Mouse (Mus musculus) forebrain, embryonic 11.5 days (tissue): ENCODE measurements around the gene Gpr183. TPM values are rescaled to one million over a fixed set of nuclear protein-coding genes. Genes with fewer than 3 reads are reported as not detected.

Experiments used
- ATAC-seq: fragments of 200-750 bp; cut with Nextera tagmentation; replicated peaks from 2 replicates; pipeline ENCODE4 v1.8.0; 2017; ENCODE audit warnings: moderate TSS enrichment; ENCODE audit not compliant: low FRiP score
- DNase-seq: peaks from one replicate; pipeline ENCODE4 v3.0.0-alpha.2; 2017; ENCODE audit warnings: low spot score
- H3K27ac ChIP-seq: fragments of 300-500 bp; sonication (generic); 2 replicates; pipeline ENCODE4 v1.5.1; 2014; ENCODE audit warnings: low read depth, low read length
- H3K27me3 ChIP-seq: fragments of 300-500 bp; sonication (generic); 2 replicates; pipeline ENCODE4 v1.6.1; 2014; ENCODE audit warnings: mild to moderate bottlenecking, low read length, mixed read lengths; ENCODE audit not compliant: control insufficient read depth, insufficient read depth
- H3K36me3 ChIP-seq: fragments of 300-500 bp; sonication (generic); 2 replicates; pipeline ENCODE4 v1.6.1; 2014; ENCODE audit warnings: mild to moderate bottlenecking, low read length, moderate library complexity, mixed read lengths; ENCODE audit not compliant: control insufficient read depth, insufficient read depth
- H3K4me1 ChIP-seq: fragments of 300-500 bp; sonication (generic); replicated peaks from 2 replicates; pipeline ENCODE4 v1.6.1; 2014; ENCODE audit warnings: low read length, mixed read lengths; ENCODE audit not compliant: control insufficient read depth, insufficient read depth
- H3K4me2 ChIP-seq: fragments of 300-500 bp; sonication (generic); 2 replicates; pipeline ENCODE4 v1.6.1; 2014; ENCODE audit warnings: low read depth, mild to moderate bottlenecking, low read length, moderate library complexity, mixed read lengths; ENCODE audit not compliant: severe bottlenecking
- H3K4me3 ChIP-seq: fragments of 300-500 bp; sonication (generic); 2 replicates; pipeline ENCODE4 v1.5.1; 2014; ENCODE audit warnings: low read depth, low read length
- H3K9ac ChIP-seq: fragments of 300-500 bp; sonication (generic); 2 replicates; pipeline ENCODE4 v1.6.1; 2014; ENCODE audit warnings: low read length
- H3K9me3 ChIP-seq: fragments of 300-500 bp; sonication (generic); 2 replicates; pipeline ENCODE4 v1.6.1; 2016; ENCODE audit warnings: low read length, mixed read lengths; ENCODE audit not compliant: control insufficient read depth
- WGBS: fragments of 180-500 bp; shearing (Covaris S2); extraction: QIAGEN DNeasy Blood & Tissue Kit; methylation state at CpG from one replicate; pipeline ENCODE4 v1.1.7; 2014; 5-methylcytosine and 5-hydroxymethylcytosine counted together
- polyA plus RNA-seq: library from polyadenylated mRNA; unstranded; fragments of >200 nt; fragmentation: Nextera tagmentation; extraction: Ambion mirVana; gene quantifications from 2 replicates; pipeline ENCODE4 v1.2.1, GENCODE M21; 2014

The Gpr183 gene
- polyA plus RNA-seq, 1 experiment from 2014 or later = 1.9 TPM

GRCm38 (mm10) chr14:121927451-121927850, 37.5 kb downstream of the Gpr183 start:
- Histone ChIP-seq H3K36me3 (no peaks in the 10 kb centered on the region), H3K4me2 (no peak overlapping the region), H3K4me1 (no peaks in the 10 kb centered on the region), H3K27me3 (no peaks in the 10 kb centered on the region), H3K9ac (no peak overlapping the region), H3K9me3 (no peaks in the 10 kb centered on the region), H3K4me3 (no peak overlapping the region), H3K27ac (no peak overlapping the region)
- DNase-seq (no peak), ATAC-seq (no peak)
- WGBS = 89% methylated on average over 8 of the region's 8 CpGs

DNA sequence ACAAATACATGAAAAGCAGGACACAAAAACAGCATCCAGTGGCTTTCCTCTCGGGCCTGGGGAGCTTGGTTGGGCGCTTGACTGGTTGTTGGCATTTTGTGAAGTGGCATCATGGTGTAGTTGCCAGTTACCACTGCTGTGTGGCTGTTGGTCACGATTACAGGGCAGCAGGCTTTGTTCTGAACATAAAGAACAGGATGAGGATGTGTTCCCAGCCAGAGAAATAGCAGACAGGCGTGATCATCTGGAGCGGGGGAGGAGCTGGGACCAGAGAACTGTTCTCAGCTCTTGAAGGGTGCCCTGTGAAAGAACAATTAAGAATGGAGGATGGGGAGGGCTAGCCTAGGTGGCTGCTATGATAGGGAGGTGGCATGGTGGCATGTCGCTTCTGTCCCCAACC, 38.1 kb downstream of the Gpr183 start:
- Histone ChIP-seq H3K27ac (no peak overlapping the region), H3K4me3 (no peak overlapping the region), H3K36me3 (no peaks in the 10 kb centered on the region), H3K4me2 (no peak overlapping the region), H3K27me3 (no peaks in the 10 kb centered on the region), H3K9me3 (no peaks in the 10 kb centered on the region), H3K4me1 (no peaks in the 10 kb centered on the region), H3K9ac (no peak overlapping the region)
- DNase-seq (no peak), ATAC-seq (no peak)
- WGBS = 90% methylated on average over 6 of the region's 6 CpGs

- DNase-seq = no peak
- H3K4me1 ChIP-seq = no peaks in the 10 kb centered on the region
- no peak overlapping the region for H3K4me2 ChIP-seq
- H3K9me3 ChIP-seq = no peaks in the 10 kb centered on the region
- no peak overlapping the region for H3K9ac ChIP-seq
- H3K27ac ChIP-seq = no peak overlapping the region
- H3K36me3 ChIP-seq = no peaks in the 10 kb centered on the region
- 87% methylated on average over 6 of the region's 6 CpGs for WGBS
- H3K27me3 ChIP-seq = no peaks in the 10 kb centered on the region
- no peak overlapping the region for H3K4me3 ChIP-seq
- ATAC-seq = no peak
Observed at GRCm38 (mm10) chr14:121924876-121925275, 40.1 kb downstream of the Gpr183 start.

DNA sequence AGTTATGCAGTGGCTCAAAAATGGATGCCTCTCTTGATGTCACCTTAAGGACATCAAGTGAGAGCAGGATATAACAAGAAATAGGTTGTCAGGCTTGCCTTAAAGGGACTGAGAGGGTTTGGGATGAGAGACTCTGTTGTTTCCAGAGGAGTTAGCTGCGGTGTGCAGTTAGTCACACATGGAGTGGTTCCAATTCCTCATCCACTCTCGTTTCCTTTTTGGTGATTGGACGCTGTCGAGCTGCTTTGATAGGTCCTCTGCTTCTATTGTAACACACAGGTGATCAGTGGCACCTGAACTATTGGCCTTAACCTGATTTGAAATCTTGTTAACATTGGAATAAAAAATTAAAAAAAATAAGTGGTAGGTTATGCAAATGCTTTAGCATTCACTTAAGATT, 42.3 kb downstream of the Gpr183 start:
- no peak for ATAC-seq
- no peaks in the 10 kb centered on the region for H3K36me3 ChIP-seq
- no peaks in the 10 kb centered on the region for H3K9me3 ChIP-seq
- H3K27ac ChIP-seq = no peak overlapping the region
- WGBS = 91% methylated on average over 4 of the region's 4 CpGs
- no peak overlapping the region for H3K4me3 ChIP-seq
- no peak overlapping the region for H3K4me2 ChIP-seq
- no peak overlapping the region for H3K9ac ChIP-seq
- H3K27me3 ChIP-seq = no peaks in the 10 kb centered on the region
- no peak for DNase-seq
- H3K4me1 ChIP-seq = no peaks in the 10 kb centered on the region

GRCm38 (mm10) chr14:121922016-121922415, 43.0 kb downstream of the Gpr183 start:
- Histone ChIP-seq H3K4me1 (no peaks in the 10 kb centered on the region), H3K27ac (no peak overlapping the region), H3K4me3 (no peak overlapping the region), H3K9me3 (no peaks in the 10 kb centered on the region), H3K36me3 (no peaks in the 10 kb centered on the region), H3K9ac (no peak overlapping the region), H3K27me3 (no peaks in the 10 kb centered on the region), H3K4me2 (no peak overlapping the region)
- no peak for ATAC-seq
- DNase-seq = no peak
- WGBS = 94% methylated on average over 4 of the region's 4 CpGs

DNA sequence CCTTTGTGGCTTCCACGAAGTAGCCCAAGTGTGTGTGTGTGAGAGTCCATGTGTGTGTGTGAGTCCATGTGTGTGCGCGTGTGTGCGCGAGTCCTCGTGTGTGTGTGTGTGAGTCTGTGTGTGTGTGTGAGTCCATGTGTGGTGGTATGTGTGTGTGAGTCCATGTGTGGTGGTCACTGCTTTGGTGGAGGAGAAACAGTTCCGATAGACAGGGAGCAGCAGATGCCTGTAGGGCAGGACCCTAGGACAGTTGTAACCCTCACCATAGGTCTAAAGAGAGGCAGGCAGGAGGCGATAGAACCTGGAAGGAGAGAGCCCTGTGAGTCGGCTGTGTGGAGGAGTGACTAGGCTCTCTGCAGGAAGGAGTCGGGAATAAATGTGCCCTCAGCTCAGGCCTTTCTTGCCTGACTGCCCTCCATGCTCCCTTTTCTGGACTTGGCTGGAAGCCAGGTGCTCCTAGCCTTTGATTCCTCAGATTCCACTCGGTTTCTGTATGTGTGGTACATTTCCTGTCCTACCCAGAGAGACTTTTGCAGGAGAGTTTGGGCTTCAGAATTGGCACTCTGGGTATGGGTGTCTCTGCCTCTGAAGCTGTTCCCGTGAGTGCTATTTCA, 44.4 kb downstream of the Gpr183 start:
- no peaks in the 10 kb centered on the region for H3K36me3 ChIP-seq
- no peaks in the 10 kb centered on the region for H3K9me3 ChIP-seq
- peak; percentile 58 for DNase-seq
- no peak overlapping the region for H3K9ac ChIP-seq
- no peak overlapping the region for H3K27ac ChIP-seq
- 86% methylated on average over 12 of the region's 12 CpGs for WGBS
- no peak for ATAC-seq
- no peak overlapping the region for H3K4me3 ChIP-seq
- no peaks in the 10 kb centered on the region for H3K27me3 ChIP-seq
- H3K4me2 ChIP-seq = no peak overlapping the region
- H3K4me1 ChIP-seq = no peaks in the 10 kb centered on the region

- H3K36me3 ChIP-seq = no peaks in the 10 kb centered on the region
- H3K27me3 ChIP-seq = no peaks in the 10 kb centered on the region
- no peak for DNase-seq
- H3K4me2 ChIP-seq = no peak overlapping the region
- H3K9me3 ChIP-seq = no peaks in the 10 kb centered on the region
- no peak overlapping the region for H3K9ac ChIP-seq
- no peak overlapping the region for H3K27ac ChIP-seq
- 44% methylated on average over 3 of the region's 3 CpGs for WGBS
- no peaks in the 10 kb centered on the region for H3K4me1 ChIP-seq
- no peak overlapping the region for H3K4me3 ChIP-seq
- no peak for ATAC-seq
Observed at GRCm38 (mm10) chr14:121919752-121920151, 45.2 kb downstream of the Gpr183 start.

DNA sequence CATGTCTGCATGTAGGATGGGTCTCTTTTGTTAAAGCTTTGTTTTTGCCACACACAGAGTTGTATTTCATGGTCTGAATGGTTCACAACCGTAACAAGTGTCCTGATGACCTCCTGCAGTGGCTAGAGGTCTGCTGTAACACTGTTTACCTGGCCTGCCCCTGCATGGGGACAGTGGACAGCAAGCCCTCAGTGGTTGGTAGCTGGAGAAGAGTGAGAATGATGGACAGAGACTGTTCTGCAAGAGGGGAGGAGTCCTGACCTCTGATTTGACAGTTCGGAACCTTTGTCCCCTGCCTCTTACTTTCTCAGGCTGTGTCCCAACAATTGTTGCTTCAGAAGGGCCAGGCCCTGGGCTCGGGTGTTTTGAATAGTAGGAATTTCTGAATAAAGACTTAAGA, 46.7 kb downstream of the Gpr183 start:
- 69% methylated on average over 3 of the region's 3 CpGs for WGBS

DNA sequence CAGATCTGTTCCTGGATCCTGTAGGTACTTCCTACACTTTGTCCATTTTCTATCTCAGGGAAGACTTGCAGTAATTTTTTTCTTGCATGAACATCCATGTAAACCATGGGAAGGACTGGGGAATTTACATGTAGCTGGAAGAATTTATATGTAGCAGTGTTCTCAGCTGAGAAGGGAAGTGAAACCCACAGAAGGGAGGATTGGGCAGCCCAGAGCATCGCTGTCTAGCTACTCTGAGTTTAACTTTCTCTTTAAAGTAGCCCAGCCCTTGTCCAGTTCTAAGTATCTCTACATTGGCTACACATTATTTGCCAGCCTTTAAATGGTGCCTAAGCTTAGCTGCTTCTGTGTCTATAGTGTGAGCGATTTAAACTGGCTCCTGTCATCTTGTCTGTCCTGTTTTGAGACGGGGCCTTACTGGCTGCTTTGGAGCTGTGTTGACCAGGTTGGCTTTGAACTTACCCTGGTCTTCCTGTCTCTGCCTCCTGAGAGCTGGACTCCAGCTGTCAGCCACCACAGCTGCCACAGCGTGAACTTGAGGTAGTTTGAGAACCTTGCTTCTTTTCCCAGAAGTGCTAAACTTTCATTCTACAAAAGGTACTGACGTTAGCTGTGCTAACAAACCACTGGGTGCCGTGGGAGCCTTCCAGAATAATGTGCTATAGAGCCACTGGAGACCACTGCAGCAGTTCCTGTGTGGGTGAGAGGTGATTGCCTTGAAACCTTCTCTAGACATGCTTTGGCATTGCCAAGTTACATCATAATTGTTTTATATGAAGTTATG, 48.5 kb downstream of the Gpr183 start:
- Histone ChIP-seq H3K27ac (no peak overlapping the region), H3K36me3 (peaks cover 3% of the 10 kb centered on the region; the same call in 1 of the 2 replicates), H3K4me1 (no peaks in the 10 kb centered on the region), H3K27me3 (no peaks in the 10 kb centered on the region), H3K4me3 (no peak overlapping the region), H3K9ac (no peak overlapping the region), H3K4me2 (no peak overlapping the region), H3K9me3 (no peaks in the 10 kb centered on the region)
- DNase-seq (no peak), ATAC-seq (no peak)
- WGBS = 93% methylated on average over 6 of the region's 6 CpGs

More for the DNA sequence above, 46.7 kb downstream of the Gpr183 start:
- Histone ChIP-seq H3K36me3 (no peaks in the 10 kb centered on the region), H3K4me2 (no peak overlapping the region), H3K9me3 (no peaks in the 10 kb centered on the region), H3K4me1 (no peaks in the 10 kb centered on the region), H3K27me3 (no peaks in the 10 kb centered on the region), H3K27ac (no peak overlapping the region), H3K9ac (no peak overlapping the region), H3K4me3 (no peak overlapping the region)
- no peak for DNase-seq
- ATAC-seq = no peak
